8 mouse cellular contexts compared by ENCODE assay signal in genomic region chr19:5893282-5894001, GRCm38 (mm10). TPM values are rescaled to one million over a fixed set of nuclear protein-coding genes. Genes with fewer than 3 reads are reported as not detected.
DNase-seq lines count a peak whose midpoint lies in the region; ATAC-seq and TF ChIP-seq lines count a peak whose summit lies in the region.

No protein-coding gene starts in this region.

- peak overlapping the region; percentile 79 for H3K4me3 ChIP-seq in left cerebral cortex, adult 2 months
- H3K4me3 ChIP-seq in embryonic facial prominence, embryonic 14.5 days (ENCODE audit: low read depth, low read length) = peak overlapping the region; percentile 63

- peak overlapping the region; percentile 82 for H3K4me2 ChIP-seq in embryonic facial prominence, embryonic 14.5 days (ENCODE audit: low read depth, low read length)

- ATAC-seq in embryonic facial prominence, embryonic 14.5 days (ENCODE audit: low read depth) = peak; percentile 32; the same call in 1 of the 2 replicates

- H3K27me3 ChIP-seq in embryonic facial prominence, embryonic 14.5 days (replicated peaks; ENCODE audit: control insufficient read depth, insufficient read depth, low read length) = no peaks in the 10 kb centered on the region

- DNase-seq in left cerebral cortex, adult 2 months (ENCODE audit: extremely low spot score in 1 of 2, low spot score in 2 of 2) = no peak
- DNase-seq in left cerebral cortex, adult 18-20 months (ENCODE audit: low spot score in 2 of 2) = no peak
- DNase-seq in embryonic facial prominence, embryonic 14.5 days (ENCODE audit: low spot score) = no peak
- peak; percentile 44 for DNase-seq in induced T-regulatory cell, adult 2 months (ENCODE audit: low read depth)
- peak; percentile 28 for DNase-seq in naive thymus-derived CD4-positive, alpha-beta T cell, adult 2 months (ENCODE audit: low read depth)
- no peak for DNase-seq in left cerebral cortex, postnatal 25 days (ENCODE audit: low spot score in 2 of 2)
- no peak for DNase-seq in frontal cortex, postnatal 25 days (ENCODE audit: low spot score in 2 of 2)
- no peak for DNase-seq in layer of hippocampus, postnatal 10 days (ENCODE audit: low spot score in 2 of 2)

- H3K9ac ChIP-seq in embryonic facial prominence, embryonic 14.5 days (ENCODE audit: low read depth, low read length) = peak overlapping the region; percentile 86

- H3K4me1 ChIP-seq in embryonic facial prominence, embryonic 14.5 days (ENCODE audit: control insufficient read depth, insufficient read depth, low read length) = 0 out of 2 replicates have a peak, but pooled peaks cover 4% of the 10 kb centered on the region

- H3K36me3 ChIP-seq in embryonic facial prominence, embryonic 14.5 days (ENCODE audit: control insufficient read depth, insufficient read depth, low read length) = peaks cover 37% of the 10 kb centered on the region

- TF ChIP-seq CTCF in left cerebral cortex, adult 2 months (IDR thresholded peaks at IDR 0.05) = no peak

- 27% methylated on average over 11 of the region's 31 CpGs for WGBS in embryonic facial prominence, embryonic 14.5 days

- intact Hi-C loops in left cerebral cortex, adult 2 months (cut with DNase I) = no loop called here
- intact Hi-C loops in left cerebral cortex, postnatal 25 days (cut with DNase I) = no loop called here

- no peaks in the 10 kb centered on the region for H3K9me3 ChIP-seq in embryonic facial prominence, embryonic 14.5 days (ENCODE audit: control insufficient read depth, low read length)

- H3K27ac ChIP-seq in left cerebral cortex, adult 2 months = peak overlapping the region; percentile 84
- no peak overlapping the region for H3K27ac ChIP-seq in embryonic facial prominence, embryonic 14.5 days (replicated peaks; ENCODE audit: low read depth, low read length)

RNA-seq across cellular contexts. Expression of gene Tigd3, which starts 0.5 kb away (rescaled TPM):
- 1 to 10 TPM; 4.3 to 4.7 TPM for total RNA-seq in left cerebral cortex, adult 2 months (2021)
- total RNA-seq in left cerebral cortex, adult 18-20 months (2021) = 1 to 10 TPM; 4.1 to 4.2 TPM
- polyA plus RNA-seq in embryonic facial prominence, embryonic 14.5 days (2014; fragmentation: Nextera tagmentation; extraction: Ambion mirVana) = 1.4 and 2.0 TPM in 2 replicates
- total RNA-seq in left cerebral cortex, postnatal 25 days (2021) = 1 to 10 TPM; 4.5 to 5.5 TPM
- 1 to 10 TPM; 4.4 to 5.5 TPM for total RNA-seq in layer of hippocampus, postnatal 10 days (2021)

RNA-seq across cellular contexts. Expression of gene Slc25a45, which starts 15.8 kb away (rescaled TPM):
- total RNA-seq in left cerebral cortex, adult 2 months (2021) = 1 to 10 TPM; 2.5 to 2.7 TPM
- 1 to 10 TPM; 2.3 to 3.2 TPM for total RNA-seq in left cerebral cortex, adult 18-20 months (2021)
- polyA plus RNA-seq in embryonic facial prominence, embryonic 14.5 days (2014; fragmentation: Nextera tagmentation; extraction: Ambion mirVana) = 2.8 and 3.0 TPM in 2 replicates
- total RNA-seq in left cerebral cortex, postnatal 25 days (2021) = 1 to 10 TPM; 2.5 to 3.0 TPM
- 1 to 10 TPM; 2.1 to 3.6 TPM for total RNA-seq in layer of hippocampus, postnatal 10 days (2021)

RNA-seq across cellular contexts. Expression of gene Frmd8, which starts 18.4 kb away (rescaled TPM):
- total RNA-seq in left cerebral cortex, adult 2 months (2021) = 10 to 100 TPM; 10.1 to 13.4 TPM
- total RNA-seq in left cerebral cortex, adult 18-20 months (2021) = 10 to 100 TPM; 13.5 to 13.6 TPM
- polyA plus RNA-seq in embryonic facial prominence, embryonic 14.5 days (2014; fragmentation: Nextera tagmentation; extraction: Ambion mirVana) = 20.6 and 25.8 TPM in 2 replicates
- total RNA-seq in left cerebral cortex, postnatal 25 days (2021) = 10 to 100 TPM in 1 of 2 experiments, 1 to 10 TPM in 1; 9.5 to 14.6 TPM
- 10 to 100 TPM; 10.7 to 14.8 TPM for total RNA-seq in layer of hippocampus, postnatal 10 days (2021)

RNA-seq across cellular contexts. Expression of gene Dpf2, which starts 19.4 kb away (rescaled TPM):
- total RNA-seq in left cerebral cortex, adult 2 months (2021) = 100 to 1,000 TPM in 1 of 2 experiments, 10 to 100 TPM in 1; 94.8 to 100 TPM
- total RNA-seq in left cerebral cortex, adult 18-20 months (2021) = 100 to 1,000 TPM in 1 of 2 experiments, 10 to 100 TPM in 1; 90.1 to 102 TPM
- polyA plus RNA-seq in embryonic facial prominence, embryonic 14.5 days (2014; fragmentation: Nextera tagmentation; extraction: Ambion mirVana) = 124 and 143 TPM in 2 replicates
- 10 to 100 TPM; 84.1 to 96.1 TPM for total RNA-seq in left cerebral cortex, postnatal 25 days (2021)
- total RNA-seq in layer of hippocampus, postnatal 10 days (2021) = 10 to 100 TPM; 76.0 to 79.9 TPM

RNA-seq across cellular contexts. Expression of gene Cdc42ep2, which starts 31.2 kb away (rescaled TPM):
- total RNA-seq in left cerebral cortex, adult 2 months (2021) = 1 to 10 TPM; 4.7 to 4.9 TPM
- 1 to 10 TPM; 4.7 to 5.4 TPM for total RNA-seq in left cerebral cortex, adult 18-20 months (2021)
- 14.0 and 16.2 TPM in 2 replicates for polyA plus RNA-seq in embryonic facial prominence, embryonic 14.5 days (2014; fragmentation: Nextera tagmentation; extraction: Ambion mirVana)
- 1 to 10 TPM; 6.2 to 6.6 TPM for total RNA-seq in left cerebral cortex, postnatal 25 days (2021)
- 1 to 10 TPM; 5.2 to 5.7 TPM for total RNA-seq in layer of hippocampus, postnatal 10 days (2021)

Comparison
In these comparisons a context has a peak if more than half of its experiments do, and no peak if none do; other contexts are left out.
1. DNase-seq: peak in induced T-regulatory cell, adult 2 months (single experiment) and naive thymus-derived CD4-positive, alpha-beta T cell, adult 2 months (single experiment); none in left cerebral cortex, adult 2 months (0 of 2), left cerebral cortex, adult 18-20 months (0 of 2), embryonic facial prominence, embryonic 14.5 days (single experiment), left cerebral cortex, postnatal 25 days (0 of 2), frontal cortex, postnatal 25 days (0 of 2) and layer of hippocampus, postnatal 10 days (0 of 2).